In the genomic region with DNA sequence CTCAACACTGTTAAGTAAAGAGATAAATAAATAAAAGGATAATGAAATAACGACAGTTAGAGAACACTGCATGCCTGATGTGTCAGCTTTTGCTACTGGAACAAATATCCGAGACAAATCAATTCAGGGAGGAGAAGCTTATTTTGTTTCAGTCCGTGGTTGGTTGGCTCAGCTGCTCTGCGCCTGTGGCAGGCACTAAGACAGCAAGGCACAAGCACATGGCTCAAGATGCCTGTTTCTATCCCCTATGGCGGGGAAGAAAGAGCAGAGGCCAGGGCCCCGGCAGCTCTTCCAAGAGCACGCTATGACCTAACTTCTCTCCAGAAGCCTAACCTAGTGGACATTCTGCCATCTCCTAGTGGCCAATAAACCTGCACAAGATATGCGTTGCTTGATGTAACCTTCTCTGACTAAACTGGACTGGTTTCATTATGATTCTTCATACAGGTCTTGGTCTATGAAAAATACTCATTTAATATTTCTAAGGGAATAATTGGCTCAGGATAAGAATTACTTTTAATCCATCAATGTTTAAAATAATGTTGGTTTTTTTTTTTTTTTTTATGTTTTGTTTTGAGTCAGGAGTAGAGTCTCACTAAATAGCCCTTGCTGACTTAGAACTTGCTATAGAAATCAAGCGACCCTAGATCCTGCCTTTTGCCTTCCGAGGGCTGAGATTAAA, we compare ENCODE assay signal across 17 mouse cellular contexts. TPM values are rescaled to one million over a fixed set of nuclear protein-coding genes. Genes with fewer than 3 reads are reported as not detected.
DNase-seq lines count a peak whose midpoint lies in the region; ATAC-seq and TF ChIP-seq lines count a peak whose summit lies in the region.
"Had no signal": no experiment of that assay in that cellular context is flagged by ENCODE, and none has a peak within 500 bp of the region (broad histone marks: within the 10 kb centered on the region; RNA-seq: fewer than 3 reads in every experiment).

No protein-coding gene starts in this region.

- H3K27me3 ChIP-seq in hindbrain, embryonic 10.5 days (ENCODE audit: insufficient read depth, poor library complexity, severe bottlenecking) = no peaks in the 10 kb centered on the region
- no peaks in the 10 kb centered on the region for H3K27me3 ChIP-seq in hindbrain, embryonic 13.5 days
- no peaks in the 10 kb centered on the region for H3K27me3 ChIP-seq in hindbrain, embryonic 12.5 days
- no peaks in the 10 kb centered on the region for H3K27me3 ChIP-seq in midbrain, embryonic 15.5 days (replicated peaks)
- no peaks in the 10 kb centered on the region for H3K27me3 ChIP-seq in forebrain, postnatal 0 days (ENCODE audit: insufficient read depth, low read length)
- H3K27me3 ChIP-seq: forebrain, embryonic 13.5 days; liver, embryonic 15.5 days had no signal

- 60% methylated on average over 10 of the region's 10 CpGs for WGBS in hindbrain, embryonic 10.5 days
- WGBS in hindbrain, embryonic 13.5 days = 57% methylated on average over 10 of the region's 10 CpGs
- 60% methylated on average over 10 of the region's 10 CpGs for WGBS in hindbrain, embryonic 12.5 days
- WGBS in midbrain, embryonic 15.5 days = 62% methylated on average over 10 of the region's 10 CpGs
- WGBS in forebrain, postnatal 0 days = 85% methylated on average over 10 of the region's 10 CpGs

- no peaks in the 10 kb centered on the region for H3K36me3 ChIP-seq in hindbrain, embryonic 10.5 days
- no peaks in the 10 kb centered on the region for H3K36me3 ChIP-seq in hindbrain, embryonic 13.5 days
- H3K36me3 ChIP-seq in hindbrain, embryonic 12.5 days = no peaks in the 10 kb centered on the region
- no peaks in the 10 kb centered on the region for H3K36me3 ChIP-seq in midbrain, embryonic 15.5 days (replicated peaks)
- no peaks in the 10 kb centered on the region for H3K36me3 ChIP-seq in forebrain, postnatal 0 days (ENCODE audit: insufficient read depth)
- H3K36me3 ChIP-seq: liver, embryonic 15.5 days had no signal

- no peak overlapping the region for H3K4me2 ChIP-seq in hindbrain, embryonic 13.5 days
- H3K4me2 ChIP-seq in hindbrain, embryonic 12.5 days (replicated peaks) = no peak overlapping the region
- H3K4me2 ChIP-seq in midbrain, embryonic 15.5 days = no peak overlapping the region
- H3K4me2 ChIP-seq in forebrain, postnatal 0 days (ENCODE audit: low read depth) = no peak overlapping the region
- H3K4me2 ChIP-seq: forebrain, embryonic 13.5 days; heart, embryonic 11.5 days; liver, embryonic 15.5 days had no signal

- H3K9ac ChIP-seq in hindbrain, embryonic 13.5 days = no peak overlapping the region
- no peak overlapping the region for H3K9ac ChIP-seq in hindbrain, embryonic 12.5 days
- no peak overlapping the region for H3K9ac ChIP-seq in midbrain, embryonic 15.5 days
- H3K9ac ChIP-seq in forebrain, postnatal 0 days = no peak overlapping the region
- H3K9ac ChIP-seq: forebrain, embryonic 13.5 days; liver, embryonic 15.5 days had no signal

- no peak overlapping the region for H3K27ac ChIP-seq in hindbrain, embryonic 10.5 days
- no peak overlapping the region for H3K27ac ChIP-seq in hindbrain, embryonic 13.5 days
- H3K27ac ChIP-seq in hindbrain, embryonic 12.5 days = no peak overlapping the region
- H3K27ac ChIP-seq in midbrain, embryonic 15.5 days = no peak overlapping the region
- H3K27ac ChIP-seq in forebrain, postnatal 0 days (ENCODE audit: low read depth, low read length) = no peak overlapping the region
- H3K27ac ChIP-seq: forebrain, embryonic 13.5 days; liver, embryonic 15.5 days had no signal

- no peak for ATAC-seq in hindbrain, embryonic 13.5 days (ENCODE audit: low FRiP score)
- peak; percentile 50; the same call in 1 of the 2 replicates for ATAC-seq in hindbrain, embryonic 12.5 days (ENCODE audit: low FRiP score)
- ATAC-seq in midbrain, embryonic 15.5 days (replicated peaks) = 0 out of 2 replicates have a peak, but pooled peaks have one; percentile 42
- no peak for ATAC-seq in forebrain, postnatal 0 days
- ATAC-seq: forebrain, embryonic 13.5 days had no signal

- no peak overlapping the region for H3K4me3 ChIP-seq in hindbrain, embryonic 10.5 days
- no peak overlapping the region for H3K4me3 ChIP-seq in hindbrain, embryonic 13.5 days
- no peak overlapping the region for H3K4me3 ChIP-seq in hindbrain, embryonic 12.5 days
- no peak overlapping the region for H3K4me3 ChIP-seq in midbrain, embryonic 15.5 days
- H3K4me3 ChIP-seq in forebrain, postnatal 0 days (ENCODE audit: low read depth, low read length) = no peak overlapping the region
- H3K4me3 ChIP-seq: erythroblast, embryonic 14.5 days; forebrain, embryonic 13.5 days; liver, embryonic 15.5 days had no signal

- no peaks in the 10 kb centered on the region for H3K9me3 ChIP-seq in hindbrain, embryonic 10.5 days
- H3K9me3 ChIP-seq in hindbrain, embryonic 13.5 days = no peaks in the 10 kb centered on the region
- H3K9me3 ChIP-seq in hindbrain, embryonic 12.5 days (replicated peaks) = no peaks in the 10 kb centered on the region; the same call in 1 of the 2 replicates
- no peaks in the 10 kb centered on the region for H3K9me3 ChIP-seq in midbrain, embryonic 15.5 days
- no peaks in the 10 kb centered on the region for H3K9me3 ChIP-seq in forebrain, postnatal 0 days (ENCODE audit: low read length)
- H3K9me3 ChIP-seq: forebrain, embryonic 13.5 days; liver, embryonic 15.5 days had no signal

- peak; percentile 16 for DNase-seq in hindbrain, embryonic 10.5 days (ENCODE audit: low spot score)
- peak; percentile 37 for DNase-seq in MN1 (ENCODE audit: low spot score)
- DNase-seq in forebrain, postnatal 0 days = no peak
- DNase-seq in cerebellum, postnatal 36 days = no peak
- DNase-seq: B cell, adult 2 months; cerebellum, adult 9-10 months; heart, postnatal 10 days; kidney, adult 11 months; right cerebral cortex, postnatal 4 days; thymus, adult 2 months had no signal

- H3K4me1 ChIP-seq in hindbrain, embryonic 10.5 days (replicated peaks) = no peaks in the 10 kb centered on the region
- peaks cover 6% of the 10 kb centered on the region; the same call in 1 of the 2 replicates for H3K4me1 ChIP-seq in hindbrain, embryonic 13.5 days (replicated peaks)
- H3K4me1 ChIP-seq in hindbrain, embryonic 12.5 days = no peaks in the 10 kb centered on the region
- H3K4me1 ChIP-seq in midbrain, embryonic 15.5 days = 0 out of 2 replicates have a peak, but pooled peaks cover 2% of the 10 kb centered on the region
- no peaks in the 10 kb centered on the region for H3K4me1 ChIP-seq in forebrain, postnatal 0 days (ENCODE audit: insufficient read depth)
- H3K4me1 ChIP-seq: liver, embryonic 15.5 days had no signal

- no peak for TF ChIP-seq CTCF in forebrain, postnatal 0 days (IDR thresholded peaks at IDR 0.05; ENCODE audit: low read depth)

RNA-seq across cellular contexts. Expression of gene Fbxo11, which starts 30.6 kb away (rescaled TPM):
- polyA plus RNA-seq in hindbrain, embryonic 10.5 days (2016; fragmentation: Nextera tagmentation; extraction: Ambion mirVana) = 18.2 and 21.6 TPM in 2 replicates
- polyA plus RNA-seq in hindbrain, embryonic 13.5 days (2015; fragmentation: Nextera tagmentation; extraction: Ambion mirVana) = 26.6 and 27.0 TPM in 2 replicates
- 32.3 and 35.9 TPM in 2 replicates for polyA plus RNA-seq in hindbrain, embryonic 12.5 days (2016; fragmentation: Nextera tagmentation; extraction: Ambion mirVana)
- polyA plus RNA-seq in midbrain, embryonic 15.5 days (2015; fragmentation: Nextera tagmentation; extraction: Ambion mirVana) = 33.6 and 37.5 TPM in 2 replicates
- total RNA-seq in forebrain, postnatal 0 days (2014; rRNA removed) = 56.7 and 72.8 TPM in 2 replicates
- 19.6 and 24.9 TPM in 2 replicates for polyA plus RNA-seq in forebrain, postnatal 0 days (2015; fragmentation: Nextera tagmentation; extraction: Ambion mirVana)

Comparison
In these comparisons a context has a peak if more than half of its experiments do, and no peak if none do; other contexts are left out.
1. ATAC-seq: peak in hindbrain, embryonic 12.5 days (single experiment) and midbrain, embryonic 15.5 days (single experiment); none in hindbrain, embryonic 13.5 days (single experiment) and forebrain, postnatal 0 days (single experiment).
2. DNase-seq: peak in hindbrain, embryonic 10.5 days (single experiment) and MN1 (single experiment); none in forebrain, postnatal 0 days (single experiment) and cerebellum, postnatal 36 days (0 of 2).